Mouse (Mus musculus): Measurements from ENCODE around the gene Id3.

- TF ChIP-seq GATA1 (IDR thresholded peaks at IDR 0.05; ENCODE audit: low read length) (no peak), TAL1 (IDR thresholded peaks at IDR 0.05; ENCODE audit: low read length) (no peak)
These were observed 48.6 kb upstream of the Id3 start for GRCm38 (mm10) chr4:136094519-136095219.
